Mouse (Mus musculus) kidney, adult 2 months (tissue): ENCODE measurements around the gene Crebbp.

Experiments
- CTCF ChIP-seq: fragments of 200-500 bp; conservative IDR thresholded peaks from 2 replicates; pipeline ENCODE4 v1.5.1; 2011; ENCODE audit warnings: low read depth, mild to moderate bottlenecking, control low read depth, low read length, moderate library complexity, mixed read lengths; ENCODE audit not compliant: insufficient read depth, insufficient read length
- POLR2A ChIP-seq: fragments of 200-500 bp; IDR thresholded peaks from one replicate; pipeline ENCODE4 v1.6.1; 2011; ENCODE audit warnings: low read depth, low read length, control low read depth

GRCm38 (mm10) chr16:4044093-4044492, 169.7 kb downstream of the Crebbp start:
- TF ChIP-seq POLR2A (no peak), CTCF (no peak)
